Mouse (Mus musculus) forebrain, embryonic 16.5 days (tissue): ENCODE measurements around the gene Lrp2bp. TPM values are rescaled to one million over a fixed set of nuclear protein-coding genes. Genes with fewer than 3 reads are reported as not detected.

Experiments used
- ATAC-seq: fragments of 200-750 bp; cut with Nextera tagmentation; 2 replicates; pipeline ENCODE4 v1.8.0; 2017; ENCODE audit warnings: mild to moderate bottlenecking, moderate library complexity
- H3K27ac ChIP-seq: fragments of 300-500 bp; sonication (generic); 2 replicates; pipeline ENCODE4 v1.5.1; 2014; ENCODE audit warnings: low read length, control low read depth
- H3K27me3 ChIP-seq: fragments of 300-500 bp; sonication (generic); replicated peaks from 2 replicates; pipeline ENCODE4 v1.6.1; 2014; ENCODE audit warnings: low read length; ENCODE audit not compliant: control insufficient read depth, insufficient read depth
- H3K36me3 ChIP-seq: fragments of 300-500 bp; sonication (generic); 2 replicates; pipeline ENCODE4 v1.6.1; 2014; ENCODE audit not compliant: control insufficient read depth, insufficient read depth
- H3K4me1 ChIP-seq: fragments of 300-500 bp; sonication (generic); replicated peaks from 2 replicates; pipeline ENCODE4 v1.6.1; 2014; ENCODE audit warnings: low read length; ENCODE audit not compliant: control insufficient read depth, insufficient read depth
- H3K4me2 ChIP-seq: fragments of 300-500 bp; sonication (generic); 2 replicates; pipeline ENCODE4 v1.6.1; 2014; ENCODE audit warnings: mild to moderate bottlenecking, low read length, control low read depth
- H3K4me3 ChIP-seq: fragments of 300-500 bp; sonication (generic); replicated peaks from 2 replicates; pipeline ENCODE4 v1.5.1; 2014; ENCODE audit warnings: mild to moderate bottlenecking, low read length, control low read depth
- H3K9ac ChIP-seq: fragments of 300-500 bp; sonication (generic); replicated peaks from 2 replicates; pipeline ENCODE4 v1.6.1; 2014; ENCODE audit warnings: low read depth, low read length, control low read depth
- H3K9me3 ChIP-seq: fragments of 300-500 bp; sonication (generic); 2 replicates; pipeline ENCODE4 v1.6.1; 2016; ENCODE audit warnings: low read length; ENCODE audit not compliant: control insufficient read depth
- WGBS: fragments of 180-500 bp; shearing (Covaris S2); extraction: QIAGEN DNeasy Blood & Tissue Kit; methylation state at CpG from one replicate; pipeline ENCODE4 v1.1.7; 2014; 5-methylcytosine and 5-hydroxymethylcytosine counted together
- polyA plus RNA-seq: library from polyadenylated mRNA; unstranded; fragments of >200 nt; fragmentation: Nextera tagmentation; extraction: Ambion mirVana; gene quantifications from 2 replicates; pipeline ENCODE4 v1.2.1, GENCODE M21; 2015

Lrp2bp gene
- polyA plus RNA-seq, result 0.24 and 0.72 TPM in 2 replicates

DNA sequence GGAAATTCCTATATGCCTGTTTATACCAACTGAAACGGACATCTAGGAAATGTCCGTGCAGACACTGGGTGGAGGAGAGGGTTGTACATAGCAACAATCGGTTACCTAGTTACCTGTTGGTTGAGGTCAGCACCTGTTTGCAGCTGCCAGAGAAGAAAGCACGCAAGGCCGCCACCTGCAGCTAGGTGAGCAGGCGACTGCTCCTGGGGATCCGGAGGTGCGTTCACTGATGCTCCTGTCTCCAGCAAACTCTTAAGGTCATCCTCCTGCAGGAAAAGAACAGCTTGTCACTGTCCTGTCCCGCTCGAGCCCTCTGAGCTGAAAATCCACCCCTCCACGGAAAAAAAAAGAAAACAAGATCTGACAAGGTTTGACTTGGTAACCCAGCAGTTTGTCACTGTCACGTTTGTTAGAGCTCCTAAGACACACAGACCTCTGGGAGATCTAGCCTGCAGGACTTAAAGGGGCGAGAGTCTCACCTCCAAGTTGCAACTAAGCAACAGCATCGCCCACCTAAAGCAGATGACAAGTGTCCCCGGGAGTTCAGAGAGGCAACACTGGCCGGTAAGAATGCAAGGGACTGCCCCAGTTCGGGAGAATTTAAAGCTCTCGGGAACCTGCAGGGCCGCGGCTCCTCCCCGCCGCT is at the start of gene Lrp2bp:
Gene Lrp2bp (plus strand): TSS at position 166 of the 646 bp plus-strand sequence.
- no peak for ATAC-seq
- Histone ChIP-seq H3K9me3 (no peaks in the 10 kb centered on the region), H3K4me2 (peak within 1 kb of the TSS; percentile 76), H3K4me3 (peak within 1 kb of the TSS; percentile 65), H3K27me3 (no peaks in the 10 kb centered on the region), H3K36me3 (peaks cover 15% of the 10 kb centered on the region), H3K4me1 (peaks cover 4% of the 10 kb centered on the region), H3K9ac (peak within 1 kb of the TSS; percentile 90), H3K27ac (peak within 1 kb of the TSS; percentile 97)
- WGBS, result 3% methylated on average over 22 of the region's 22 CpGs

DNA sequence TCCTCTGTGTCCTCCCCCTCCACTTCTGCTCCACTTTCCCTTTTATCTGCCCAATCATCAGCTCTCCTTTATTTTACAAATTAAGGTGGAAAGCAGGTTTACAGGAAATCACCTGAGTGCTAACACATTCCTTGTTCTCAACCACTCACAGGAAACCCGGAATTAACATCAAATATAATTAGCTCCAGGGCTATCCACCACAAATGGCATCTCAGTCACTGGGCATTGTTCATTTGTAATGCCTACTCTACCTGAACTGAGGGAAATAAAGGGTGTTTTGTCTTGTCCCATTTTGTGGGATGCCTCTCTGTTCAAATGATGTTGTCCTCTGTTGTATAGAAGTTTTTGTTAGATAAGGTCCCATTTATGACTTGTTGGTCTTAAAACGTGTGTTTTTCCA is 48.5 kb upstream of the Lrp2bp start:
- H3K36me3 ChIP-seq, result no peaks in the 10 kb centered on the region
- no peak overlapping the region for H3K9ac ChIP-seq
- ATAC-seq, result no peak
- 26% methylated on average over 2 of the region's 2 CpGs for WGBS
- no peak overlapping the region for H3K27ac ChIP-seq
- no peaks in the 10 kb centered on the region; the same call in 1 of the 2 replicates for H3K4me1 ChIP-seq
- no peaks in the 10 kb centered on the region for H3K9me3 ChIP-seq
- no peak overlapping the region for H3K4me2 ChIP-seq
- no peak overlapping the region for H3K4me3 ChIP-seq
- no peaks in the 10 kb centered on the region for H3K27me3 ChIP-seq

DNA sequence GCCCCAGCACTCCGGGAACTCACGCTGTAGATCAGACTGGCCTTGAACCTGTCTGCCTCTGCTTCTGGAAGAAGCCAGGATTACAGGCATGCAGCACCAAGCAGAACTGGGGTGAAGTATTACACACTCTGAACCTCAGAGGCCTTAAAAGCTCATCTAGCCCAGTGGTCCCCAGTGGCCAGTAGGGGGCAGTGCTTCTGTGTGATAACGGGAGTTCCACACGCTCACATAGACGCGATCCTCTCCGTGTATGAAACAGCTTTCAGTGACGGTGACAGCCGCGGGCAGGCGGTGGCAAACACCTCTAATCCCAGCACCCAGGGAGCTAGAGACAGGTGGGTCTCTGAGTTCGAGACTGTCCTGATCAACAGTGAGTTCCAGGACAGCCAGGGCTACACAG is 28.2 kb upstream of the Lrp2bp start:
- Histone ChIP-seq H3K4me2 (no peak overlapping the region), H3K9me3 (0 out of 2 replicates have a peak, but pooled peaks cover 2% of the 10 kb centered on the region), H3K4me1 (peaks cover 7% of the 10 kb centered on the region), H3K27me3 (no peaks in the 10 kb centered on the region), H3K27ac (no peak overlapping the region), H3K9ac (no peak overlapping the region), H3K36me3 (no peaks in the 10 kb centered on the region), H3K4me3 (no peak overlapping the region)
- WGBS, result 97% methylated on average over 12 of the region's 12 CpGs
- no peak for ATAC-seq

DNA sequence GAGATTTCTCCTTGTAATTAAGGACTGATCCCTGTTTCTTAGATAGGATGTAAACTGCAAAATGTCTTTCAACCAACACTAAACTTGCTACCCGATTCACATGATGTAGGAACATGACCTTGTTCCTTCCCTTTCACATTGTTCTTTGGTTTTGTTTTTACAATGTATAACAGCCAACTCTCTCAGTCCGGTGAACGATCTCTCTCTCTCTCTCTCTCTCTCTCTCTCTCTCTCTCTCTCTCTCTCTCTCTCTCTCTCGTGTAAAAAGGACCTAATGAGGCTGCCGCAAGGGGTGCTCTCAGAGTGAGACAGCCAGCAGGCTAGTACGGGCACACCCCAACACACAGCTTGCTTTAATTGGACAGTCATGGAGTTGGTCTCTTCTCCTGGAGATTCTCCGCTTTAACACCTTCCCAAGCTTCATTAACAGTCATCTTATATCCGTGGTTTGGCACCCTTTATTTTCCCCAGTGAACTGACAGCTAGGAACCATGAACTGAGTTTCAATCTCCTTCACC is 25.1 kb upstream of the Lrp2bp start:
- H3K27me3 ChIP-seq, result no peaks in the 10 kb centered on the region
- no peak overlapping the region for H3K27ac ChIP-seq
- no peak for ATAC-seq
- 61% methylated on average over 8 of the region's 8 CpGs for WGBS
- H3K9me3 ChIP-seq, result 0 out of 2 replicates have a peak, but pooled peaks cover 2% of the 10 kb centered on the region
- H3K4me3 ChIP-seq, result no peak overlapping the region
- H3K4me2 ChIP-seq, result peak overlapping the region; percentile 83
- no peak overlapping the region; the same call in 1 of the 2 replicates for H3K9ac ChIP-seq
- peaks cover 11% of the 10 kb centered on the region for H3K4me1 ChIP-seq
- H3K36me3 ChIP-seq, result no peaks in the 10 kb centered on the region

DNA sequence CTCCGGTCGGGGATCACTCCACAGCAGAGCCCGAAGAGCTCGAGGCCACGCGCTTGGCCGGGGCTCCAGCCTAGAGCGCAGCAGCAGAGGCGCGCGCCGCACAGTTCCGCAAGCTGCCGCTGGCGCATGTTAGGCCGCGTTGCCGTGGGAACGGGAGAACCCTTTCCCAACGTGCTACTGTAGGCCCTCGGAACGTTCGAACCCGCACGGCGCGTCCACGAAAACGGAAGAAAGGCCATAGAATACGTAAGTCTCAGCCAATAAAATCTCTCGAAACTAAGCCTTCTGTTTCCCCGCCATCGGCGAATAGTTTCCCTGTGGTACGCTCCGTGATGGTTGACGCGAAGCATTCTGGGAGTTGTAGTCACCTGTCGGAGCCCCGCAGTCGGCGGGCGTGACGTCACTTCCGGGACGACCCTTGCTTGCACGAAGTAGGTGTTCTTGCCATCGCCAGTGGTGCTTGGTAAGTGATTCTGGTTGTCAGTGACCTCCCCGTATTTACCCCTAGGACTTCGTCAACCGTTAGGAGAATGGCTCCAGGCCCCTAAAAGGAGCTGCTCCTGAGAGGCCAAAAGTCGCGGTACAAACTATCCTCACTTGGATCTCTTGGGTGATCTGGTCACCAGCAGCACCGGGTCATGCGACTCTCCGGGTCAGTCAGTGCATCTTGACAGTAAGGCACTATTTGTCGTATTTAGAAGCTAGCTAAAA is 23.8 kb upstream of the Lrp2bp start, which contains the start of the genes 1700029J07Rik and Ufsp2:
Gene 1700029J07Rik (minus strand): TSS at position 127 of the 711 bp plus-strand sequence.
Gene Ufsp2 (plus strand): TSS at position 403 of the 711 bp plus-strand sequence.
- Histone ChIP-seq H3K9me3 (0 out of 2 replicates have a peak, but pooled peaks cover 2% of the 10 kb centered on the region), H3K9ac (peak within 1 kb of the TSS; percentile 73), H3K27ac (peak within 1 kb of the TSS; percentile 85), H3K4me1 (peaks cover 11% of the 10 kb centered on the region), H3K27me3 (no peaks in the 10 kb centered on the region), H3K4me2 (peak within 1 kb of the TSS; percentile 83), H3K36me3 (peaks cover 3% of the 10 kb centered on the region; the same call in 1 of the 2 replicates), H3K4me3 (peak within 1 kb of the TSS; percentile 78)
- peak; percentile 99 for ATAC-seq
- under 1% methylated on average over 57 of the region's 57 CpGs for WGBS

DNA sequence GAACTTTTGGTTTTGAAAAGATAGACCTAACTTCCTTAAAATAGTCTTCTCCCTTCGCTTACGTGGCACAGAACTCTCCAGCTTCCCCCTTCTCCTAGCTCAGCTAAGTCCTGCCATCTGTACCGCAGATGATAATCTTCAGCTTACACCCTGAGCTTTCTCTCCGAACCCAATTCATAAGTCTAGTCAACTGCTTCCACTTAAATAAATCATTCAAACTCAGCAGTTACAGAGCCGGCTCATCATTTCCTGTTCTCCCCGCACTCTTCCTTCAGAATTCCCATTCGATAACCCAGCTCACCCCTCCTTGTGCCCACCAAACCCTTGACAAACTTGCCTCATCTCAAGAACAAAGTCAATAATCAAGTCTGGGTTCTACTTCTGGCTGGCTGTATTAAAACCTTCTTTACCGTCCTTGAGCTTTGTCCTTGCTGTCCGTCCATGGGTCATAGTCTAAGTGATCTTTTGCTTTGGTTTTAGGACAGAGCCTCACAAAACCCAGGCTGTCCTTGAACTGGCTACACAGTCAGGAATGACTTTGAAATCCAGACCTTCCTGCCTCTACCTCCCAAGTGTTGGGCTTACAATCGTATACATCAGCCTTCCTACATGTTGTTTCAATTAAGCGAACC is 23.1 kb upstream of the Lrp2bp start:
- WGBS, result 73% methylated on average over 11 of the region's 11 CpGs
- H3K4me2 ChIP-seq, result peak overlapping the region; percentile 83
- no peak overlapping the region for H3K27ac ChIP-seq
- H3K4me1 ChIP-seq, result peaks cover 11% of the 10 kb centered on the region
- H3K9ac ChIP-seq, result peak overlapping the region; percentile 73
- H3K4me3 ChIP-seq, result peak overlapping the region; percentile 78
- peaks cover 6% of the 10 kb centered on the region for H3K36me3 ChIP-seq
- H3K27me3 ChIP-seq, result no peaks in the 10 kb centered on the region
- 0 out of 2 replicates have a peak, but pooled peaks cover 2% of the 10 kb centered on the region for H3K9me3 ChIP-seq
- ATAC-seq, result no peak

DNA sequence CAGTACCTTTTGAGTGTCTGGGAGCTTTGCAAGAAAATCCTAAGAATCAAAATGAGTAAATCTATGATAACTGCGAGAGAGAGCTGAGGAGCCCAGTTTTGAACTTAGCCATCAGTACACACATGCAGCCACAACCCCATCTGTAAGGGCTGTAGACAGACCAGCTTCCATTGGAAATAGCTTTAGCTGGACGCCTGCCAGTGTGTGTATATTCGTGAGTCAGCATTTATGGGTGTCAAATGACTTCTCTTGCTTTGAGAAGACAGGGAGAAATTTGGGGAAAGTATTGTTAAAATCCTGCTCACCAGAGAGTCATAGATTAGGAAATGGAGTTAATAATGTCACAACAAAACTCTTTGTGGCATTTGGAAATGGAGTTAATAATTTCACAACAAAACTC is 12.4 kb upstream of the Lrp2bp start:
- Histone ChIP-seq H3K9ac (no peak overlapping the region), H3K4me3 (no peak overlapping the region), H3K27ac (no peak overlapping the region), H3K4me1 (no peaks in the 10 kb centered on the region), H3K27me3 (no peaks in the 10 kb centered on the region), H3K4me2 (no peak overlapping the region), H3K36me3 (peaks cover 6% of the 10 kb centered on the region), H3K9me3 (no peaks in the 10 kb centered on the region)
- WGBS, result 84% methylated on average over 3 of the region's 3 CpGs
- ATAC-seq, result no peak

DNA sequence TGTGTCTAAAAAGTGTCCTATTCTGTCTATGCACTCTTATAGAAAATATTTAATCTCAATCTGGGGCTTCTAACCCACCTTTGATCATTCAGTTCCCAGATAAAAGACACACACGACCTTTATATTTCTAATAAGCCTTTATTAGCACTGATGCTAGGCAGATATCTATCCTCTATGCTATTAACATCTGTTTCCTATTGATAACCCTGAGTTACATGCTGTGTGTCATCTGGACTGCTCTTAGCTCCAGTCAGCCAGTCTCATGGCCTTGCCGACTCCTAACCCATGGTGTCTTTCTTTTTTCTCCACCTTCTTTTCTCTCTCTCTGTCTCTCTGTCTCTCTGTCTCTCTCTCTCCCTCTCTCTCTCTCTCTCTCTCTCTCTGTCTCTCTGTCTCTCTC is 10.9 kb upstream of the Lrp2bp start:
- Histone ChIP-seq H3K4me1 (no peaks in the 10 kb centered on the region), H3K9me3 (no peaks in the 10 kb centered on the region), H3K9ac (no peak overlapping the region), H3K27ac (no peak overlapping the region), H3K27me3 (no peaks in the 10 kb centered on the region), H3K36me3 (peaks cover 4% of the 10 kb centered on the region), H3K4me3 (no peak overlapping the region), H3K4me2 (no peak overlapping the region)
- no peak for ATAC-seq
- 64% methylated on average over 2 of the region's 2 CpGs for WGBS
